ENCODE assay signal across 11 mouse cellular contexts in genomic region chr3:69524356-69525071, GRCm38 (mm10).
DNase-seq lines count a peak whose midpoint lies in the region; ATAC-seq and TF ChIP-seq lines count a peak whose summit lies in the region.
"Had no signal": no experiment of that assay in that cellular context is flagged by ENCODE, and none has a peak within 500 bp of the region (broad histone marks: within the 10 kb centered on the region; RNA-seq: fewer than 3 reads in every experiment).

No protein-coding gene starts in this region.

- TF ChIP-seq POLR2A in CH12.LX (IDR thresholded peaks at IDR 0.05; ENCODE audit: low read depth, low read length): no peak
- no peak for TF ChIP-seq POLR2A in bone marrow macrophage, adult 2 months (IDR thresholded peaks at IDR 0.05; ENCODE audit: borderline replicate concordance, low read depth, low read length)

- no peaks in the 10 kb centered on the region for H3K27me3 ChIP-seq in limb, embryonic 12.5 days
- H3K27me3 ChIP-seq in limb, embryonic 10.5 days (ENCODE audit: low read depth, poor library complexity, severe bottlenecking): no peaks in the 10 kb centered on the region
- H3K27me3 ChIP-seq in CH12.LX (replicated peaks): no peaks in the 10 kb centered on the region

- dilution Hi-C loops in CH12.LX (cut with MboI; ENCODE audit: extremely low pct_ligation_motif_present, extremely low pct_unique_long_range_greater_than_20kb, low sequenced_read_pairs): no loop called here

- no peak overlapping the region for H3K4me3 ChIP-seq in limb, embryonic 12.5 days (replicated peaks)
- no peak overlapping the region for H3K4me3 ChIP-seq in limb, embryonic 10.5 days
- no peak overlapping the region for H3K4me3 ChIP-seq in CH12.LX (replicated peaks in 1 of 3; ENCODE audit: low read depth in 2 of 3, low read length in 2 of 3, poor library complexity in 1 of 3)
- H3K4me3 ChIP-seq in bone marrow macrophage, adult 2 months (ENCODE audit: insufficient read depth, low read length): no peak overlapping the region

- no peak for ATAC-seq in limb, embryonic 12.5 days (ENCODE audit: insufficient number of reproducible peaks, insufficient read depth, low FRiP score, low TSS enrichment, low read depth)
- ATAC-seq in monocyte, adult 5-6 weeks (replicated peaks; ENCODE audit: insufficient number of reproducible peaks, low FRiP score, low TSS enrichment, poor library complexity, severe bottlenecking): no peak
- ATAC-seq: forebrain, embryonic 16.5 days had no signal

- TF ChIP-seq EP300 in CH12.LX (IDR thresholded peaks at IDR 0.05; ENCODE audit: low read length): no peak

- 70% methylated on average over 8 of the region's 8 CpGs for WGBS in limb, embryonic 12.5 days
- WGBS in limb, embryonic 10.5 days: 84% methylated on average over 8 of the region's 8 CpGs

- no peaks in the 10 kb centered on the region for H3K36me3 ChIP-seq in limb, embryonic 12.5 days
- H3K36me3 ChIP-seq in limb, embryonic 10.5 days: no peaks in the 10 kb centered on the region
- H3K36me3 ChIP-seq in CH12.LX (replicated peaks in 1 of 2; ENCODE audit: control insufficient read depth in 1 of 2, insufficient read depth in 1 of 2, low read length in 1 of 2): no peaks in the 10 kb centered on the region

- DNase-seq in limb, embryonic 10.5 days (ENCODE audit: low spot score): no peak
- DNase-seq in CH12.LX (ENCODE audit: extremely low read depth): peak; percentile 2
- peak; percentile 17 for DNase-seq in lung, postnatal 25 days (ENCODE audit: low spot score)
- no peak for DNase-seq in urinary bladder, postnatal 25 days (ENCODE audit: low spot score)
- DNase-seq: cerebellum, adult 9-10 months; heart, postnatal 14 days; kidney, adult 18-20 months had no signal

- in situ Hi-C loops in CH12.LX (cut with MboI; ENCODE audit: low pct_ligation_motif_present, low pct_unique_long_range_greater_than_20kb, low sequenced_read_pairs): no loop called here

- TF ChIP-seq RAD21 in CH12.LX (IDR thresholded peaks at IDR 0.05; ENCODE audit: low read depth, low read length): no peak

- TF ChIP-seq CTCF in CH12.LX (conservative IDR thresholded peaks at IDR 0.05 in 1 of 2, IDR thresholded peaks at IDR 0.05 in 1 of 2; ENCODE audit: low read depth in 2 of 2, low read length in 2 of 2): no peak
- no peak for TF ChIP-seq CTCF in bone marrow macrophage, adult 2 months (IDR thresholded peaks at IDR 0.05; ENCODE audit: low read depth, low read length)

- no peak overlapping the region for H3K9ac ChIP-seq in limb, embryonic 12.5 days (replicated peaks)
- H3K9ac ChIP-seq in CH12.LX (ENCODE audit: insufficient read depth, low read depth): no peak overlapping the region

- no peak overlapping the region for H3K4me2 ChIP-seq in limb, embryonic 12.5 days
- H3K4me2 ChIP-seq in CH12.LX (ENCODE audit: insufficient read depth, low read depth, poor library complexity, severe bottlenecking): no peak overlapping the region

- H3K79me2 ChIP-seq in CH12.LX (replicated peaks; ENCODE audit: control insufficient read depth, extremely low read depth, insufficient read depth, poor library complexity, severe bottlenecking): no peaks in the 10 kb centered on the region

- peaks cover 25% of the 10 kb centered on the region for H3K4me1 ChIP-seq in limb, embryonic 12.5 days (replicated peaks)
- H3K4me1 ChIP-seq in limb, embryonic 10.5 days: peaks cover 23% of the 10 kb centered on the region
- H3K4me1 ChIP-seq in CH12.LX (ENCODE audit: control insufficient read depth in 1 of 2, insufficient read depth in 2 of 2): peaks cover 4 to 14% of the 10 kb centered on the region in 2 experiments; a peak in 2 of 4 replicates
- H3K4me1 ChIP-seq in bone marrow macrophage, adult 2 months (ENCODE audit: control insufficient read depth, insufficient read depth, low read length): peaks cover 31% of the 10 kb centered on the region

- H3K27ac ChIP-seq in limb, embryonic 12.5 days: 0 out of 2 replicates have a peak overlapping the region, but pooled peaks have one; percentile 17
- no peak overlapping the region for H3K27ac ChIP-seq in limb, embryonic 10.5 days
- no peak overlapping the region for H3K27ac ChIP-seq in CH12.LX (ENCODE audit: insufficient read depth, low read depth)
- peak overlapping the region; percentile 74 for H3K27ac ChIP-seq in bone marrow macrophage, adult 2 months (ENCODE audit: insufficient read depth, low read depth, low read length)

- no peaks in the 10 kb centered on the region for H3K9me3 ChIP-seq in limb, embryonic 12.5 days
- no peaks in the 10 kb centered on the region for H3K9me3 ChIP-seq in limb, embryonic 10.5 days (replicated peaks)
- H3K9me3 ChIP-seq in CH12.LX (replicated peaks; ENCODE audit: low read length): peaks cover 5% of the 10 kb centered on the region

TF ChIP-seq in CH12.LX, 34 proteins besides CTCF, POLR2A, EP300 and RAD21:
- TF ChIP-seq ETS1 (conservative IDR thresholded peaks at IDR 0.05; ENCODE audit: low read depth, low read length) (no peak), ZNF384 (IDR thresholded peaks at IDR 0.05; ENCODE audit: low read depth, low read length) (no peak), NRF1 (IDR thresholded peaks at IDR 0.05; ENCODE audit: low read depth, low read length) (no peak), IRF4 (IDR thresholded peaks at IDR 0.05; ENCODE audit: low read depth, low read length) (no peak), RCOR1 (conservative IDR thresholded peaks at IDR 0.05; ENCODE audit: low read depth, low read length) (no peak), POLR2AphosphoS2 (IDR thresholded peaks at IDR 0.05; ENCODE audit: low read depth, low read length) (no peak), SMC3 (IDR thresholded peaks at IDR 0.05; ENCODE audit: low read depth, low read length) (no peak), TBP (conservative IDR thresholded peaks at IDR 0.05; ENCODE audit: low read depth, low read length) (no peak), MAFK (IDR thresholded peaks at IDR 0.05; ENCODE audit: insufficient replicate concordance, low read length) (no peak), ELF1 (IDR thresholded peaks at IDR 0.05; ENCODE audit: low read depth, low read length) (no peak), SIN3A (IDR thresholded peaks at IDR 0.05; ENCODE audit: low read length) (no peak), CHD2 (IDR thresholded peaks at IDR 0.05; ENCODE audit: low read length) (no peak), MAZ (IDR thresholded peaks at IDR 0.05; ENCODE audit: low read depth, low read length) (no peak), ZC3H11A (IDR thresholded peaks at IDR 0.05; ENCODE audit: low read depth, low read length) (no peak), PAX5 (IDR thresholded peaks at IDR 0.05; ENCODE audit: low read length) (no peak), KAT2A (IDR thresholded peaks at IDR 0.05; ENCODE audit: insufficient replicate concordance, low read length) (no peak), ZMIZ1 (IDR thresholded peaks at IDR 0.05; ENCODE audit: low read depth, low read length) (no peak), BHLHE40 (IDR thresholded peaks at IDR 0.05; ENCODE audit: low read depth, low read length) (no peak)
TF ChIP-seq in CH12.LX: peak in this region for 0.

Comparison
In these comparisons a context has a peak if more than half of its experiments do, and no peak if none do; other contexts are left out.
1. H3K27ac ChIP-seq: peak in limb, embryonic 12.5 days (single experiment) and bone marrow macrophage, adult 2 months (single experiment); none in limb, embryonic 10.5 days (single experiment) and CH12.LX (single experiment).
2. DNase-seq: peak in CH12.LX (single experiment) and lung, postnatal 25 days (single experiment); none in limb, embryonic 10.5 days (single experiment) and urinary bladder, postnatal 25 days (single experiment).